Mouse (Mus musculus) urinary bladder, postnatal 4 days (tissue): ENCODE results near the gene Optc.

Experiments
- DNase-seq, 2 experiments: peaks; one replicate each; pipeline ENCODE4 v3.0.0; 2021 to 2022; ENCODE audit warnings: low spot score in 2 of 2

The Optc gene

DNA sequence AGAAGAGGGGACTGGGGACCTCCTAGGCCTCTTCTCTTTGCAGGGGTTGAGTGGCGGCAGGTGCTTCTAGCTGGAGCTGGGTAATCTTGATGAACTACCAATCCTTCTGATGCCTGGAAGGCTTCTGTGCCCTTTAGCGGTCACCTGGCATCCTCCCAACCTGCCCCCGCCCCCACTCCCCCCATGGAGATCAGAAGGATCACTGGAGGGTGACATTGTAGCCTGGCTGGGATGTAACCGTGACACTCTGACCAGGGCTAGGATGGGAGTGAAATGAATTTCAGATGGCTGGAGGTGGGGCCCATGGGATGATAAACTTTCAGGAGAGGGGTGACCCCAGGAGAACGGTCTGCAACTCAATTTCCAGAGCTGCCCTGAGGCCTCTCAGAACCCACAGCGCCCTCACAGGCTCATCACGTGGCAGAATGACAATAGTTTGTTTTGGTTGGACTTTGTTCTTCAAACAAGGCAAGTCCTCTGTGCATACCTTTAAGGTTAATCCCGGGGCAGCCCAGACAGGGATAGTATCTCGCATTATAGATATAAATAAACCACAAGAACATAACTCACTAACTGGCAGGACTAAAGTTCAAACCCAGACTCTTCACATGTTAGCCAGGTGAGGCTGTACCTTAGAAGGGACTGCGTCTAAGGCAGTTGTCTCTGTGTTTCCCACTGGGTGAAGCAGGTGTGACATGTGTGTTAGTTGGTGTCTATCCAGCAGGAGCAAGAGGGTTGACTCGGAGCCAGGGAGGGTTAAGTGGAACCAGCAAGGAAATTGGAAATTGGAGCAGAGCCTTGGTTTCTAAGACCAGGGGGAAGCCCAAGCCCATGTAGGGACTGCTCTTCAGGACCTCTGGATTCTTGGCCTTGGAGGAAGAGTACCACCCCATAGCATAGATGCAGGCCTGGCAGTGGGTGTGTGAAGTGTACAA is 25.2 kb downstream of the Optc start:
- DNase-seq = no peak

DNA sequence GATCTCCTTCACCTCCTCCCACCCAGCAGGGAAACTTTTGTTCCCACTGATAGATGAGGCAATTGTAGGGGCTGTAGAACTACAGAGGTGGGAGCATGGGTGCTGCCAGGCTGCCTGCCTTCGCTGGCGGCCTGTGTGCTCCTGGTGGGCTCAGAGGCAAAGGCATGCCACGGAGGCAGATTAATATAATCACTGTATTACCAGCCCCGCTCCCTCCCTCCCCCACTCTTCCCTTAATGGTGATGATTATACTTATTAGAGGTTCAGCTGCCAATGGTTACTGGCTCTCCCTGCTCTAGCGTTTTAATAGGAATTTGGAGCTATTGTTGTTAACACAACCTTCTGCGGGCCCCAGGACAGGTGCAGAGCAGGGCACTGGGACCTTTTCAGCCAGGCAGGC is 26.0 kb downstream of the Optc start:
- no peak for DNase-seq

GRCm38 (mm10) chr1:133878825-133879423 is 28.9 kb downstream of the Optc start:
- no peak for DNase-seq

DNA sequence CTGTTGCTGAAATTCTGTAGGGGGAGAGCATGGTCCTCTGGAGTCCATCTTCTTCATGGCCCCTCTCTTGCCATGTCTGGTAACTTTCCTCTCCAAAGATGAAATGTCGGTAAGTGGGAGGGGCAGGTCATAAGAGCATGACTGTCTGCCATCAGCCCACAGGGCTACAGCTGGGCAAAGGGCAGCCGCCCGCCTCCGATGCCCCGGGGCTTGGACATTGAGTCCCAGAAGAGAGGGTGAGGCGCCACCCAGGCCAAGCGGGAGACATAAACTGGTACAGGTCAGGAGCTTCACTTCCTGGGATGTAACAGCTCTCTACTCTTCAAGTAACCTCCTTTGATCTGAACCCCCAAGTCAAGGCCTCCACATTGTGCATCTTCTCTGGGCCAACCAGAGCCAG is 30.9 kb downstream of the Optc start:
- DNase-seq = no peak

DNA sequence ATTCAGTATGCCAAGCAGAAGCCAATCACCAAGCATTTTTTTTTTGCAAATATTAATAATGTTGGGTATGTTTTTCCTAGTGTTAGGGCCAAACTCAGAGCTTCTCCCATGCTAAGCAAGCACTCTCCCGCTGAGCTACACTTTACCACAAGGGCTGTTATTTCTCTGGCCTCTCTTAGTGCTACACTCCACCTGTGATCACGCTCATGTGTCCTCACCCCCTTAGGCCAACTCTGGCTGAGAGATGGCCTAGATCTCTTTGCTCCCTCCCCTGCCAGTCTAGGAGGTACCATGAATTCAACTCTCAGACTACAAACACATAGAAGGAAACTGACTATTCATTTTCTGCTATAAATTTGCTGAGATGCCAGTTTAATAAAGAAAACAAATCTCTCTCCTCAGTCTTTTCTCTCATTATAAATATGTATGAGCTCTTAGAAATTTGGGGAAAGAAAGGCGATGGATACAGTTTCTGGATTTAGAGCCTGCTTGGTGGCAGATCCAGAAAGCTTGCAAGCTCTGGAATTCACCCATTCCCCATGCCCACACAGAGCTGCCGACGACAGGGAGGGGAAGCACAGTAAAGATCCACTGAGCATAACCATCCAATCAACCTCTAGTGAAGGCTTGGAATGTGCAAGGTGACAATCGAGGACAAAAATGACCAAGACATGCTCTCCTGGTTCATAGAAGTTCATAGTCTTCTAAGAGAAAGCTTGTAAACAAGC is 34.5 kb downstream of the Optc start:
- DNase-seq = no peak

GRCm38 (mm10) chr1:133871241-133871640 is 36.6 kb downstream of the Optc start:
- DNase-seq = no peak

DNA sequence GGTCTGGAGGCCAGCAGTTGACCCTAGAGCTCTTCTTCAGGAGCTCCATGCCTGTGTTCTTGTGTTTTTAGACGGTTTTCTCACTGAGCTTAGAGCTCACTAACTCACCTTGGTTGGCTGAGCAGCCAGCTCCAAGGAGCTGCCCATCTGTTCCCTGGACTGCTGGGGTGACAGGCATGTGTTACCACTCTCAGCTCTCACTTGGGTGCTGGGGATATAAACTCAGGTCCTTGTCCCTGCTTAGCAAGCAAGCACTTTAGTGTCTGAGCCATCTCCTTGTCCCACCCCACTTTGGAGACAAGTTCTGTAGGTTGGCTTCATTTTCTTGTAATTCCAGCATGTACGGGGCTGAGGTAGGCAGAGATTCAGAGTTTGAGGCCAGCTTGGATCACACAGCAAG is 38.6 kb downstream of the Optc start:
- DNase-seq = no peak

- DNase-seq = no peak
Measured at GRCm38 (mm10) chr1:133863257-133863997, 44.4 kb downstream of the Optc start.

DNA sequence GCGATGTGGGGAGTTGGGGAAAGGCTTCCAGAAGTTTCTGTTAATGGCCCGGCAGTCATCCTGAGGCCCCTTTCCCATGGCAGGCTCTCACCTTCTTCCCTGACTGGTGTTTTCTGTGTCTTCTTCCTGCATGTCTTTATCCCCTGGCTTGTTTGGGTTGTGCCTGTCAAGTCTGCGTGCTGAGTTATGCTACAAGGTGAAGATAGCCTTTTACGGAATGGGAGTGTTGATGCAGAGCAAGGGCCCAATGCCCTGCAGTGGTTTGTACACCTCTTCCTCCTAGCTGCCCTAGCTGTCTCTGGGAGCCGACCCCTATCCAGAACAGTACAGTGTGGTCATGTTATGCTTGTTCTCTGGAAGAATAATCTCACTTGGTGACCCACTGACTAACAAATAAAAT is 46.8 kb downstream of the Optc start:
- DNase-seq = no peak

- DNase-seq = no peak
Measured at GRCm38 (mm10) chr1:133859821-133860711, 47.7 kb downstream of the Optc start.

- DNase-seq = no peak
Measured at GRCm38 (mm10) chr1:133859257-133859656, 48.5 kb downstream of the Optc start.

DNA sequence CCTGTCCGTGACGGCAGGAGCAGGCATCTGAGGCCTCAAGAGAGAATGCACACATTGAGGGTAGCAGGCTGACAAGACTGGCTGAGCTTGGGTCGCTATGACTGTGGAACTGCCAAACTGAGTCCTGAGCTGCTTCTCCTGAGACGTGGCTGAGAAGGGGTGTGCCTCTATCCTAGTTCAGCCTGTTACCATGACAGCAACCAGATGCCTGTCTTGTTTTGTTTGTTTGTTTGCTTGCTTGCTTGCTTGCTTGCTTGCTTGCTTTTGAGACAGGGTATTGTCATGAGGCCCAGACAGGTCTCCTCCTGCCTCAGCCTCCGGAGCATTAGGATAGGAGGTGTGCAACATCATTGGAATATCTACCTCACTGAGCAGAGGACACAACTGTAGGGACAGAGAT is 50.0 kb downstream of the Optc start:
- DNase-seq = no peak

DNA sequence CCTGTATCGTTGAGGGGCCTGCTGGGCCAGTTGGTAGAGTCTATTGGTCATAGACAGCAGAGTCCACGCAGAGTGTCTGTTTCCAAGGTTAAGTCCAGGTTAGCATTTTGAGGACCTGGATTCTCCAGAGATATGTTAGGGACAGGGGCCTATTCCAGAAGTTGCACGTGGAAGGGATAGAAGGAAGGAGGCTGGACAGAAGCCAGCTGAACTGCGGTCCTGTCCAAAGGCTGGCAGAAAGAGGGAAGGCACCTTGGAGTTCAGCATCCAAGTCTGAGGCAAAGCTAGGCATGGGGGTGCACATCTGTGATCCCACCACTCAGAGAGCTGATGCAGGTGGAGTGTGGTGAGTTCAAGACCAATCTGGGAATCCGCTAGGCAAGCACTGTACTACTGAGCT is 50.6 kb downstream of the Optc start:
- no peak for DNase-seq

- no peak for DNase-seq
Measured at GRCm38 (mm10) chr1:133856655-133857054, 51.1 kb downstream of the Optc start.

GRCm38 (mm10) chr1:133856133-133856541 is 51.7 kb downstream of the Optc start:
- DNase-seq = no peak

GRCm38 (mm10) chr1:133855274-133856017 is 52.4 kb downstream of the Optc start:
- DNase-seq = no peak

DNA sequence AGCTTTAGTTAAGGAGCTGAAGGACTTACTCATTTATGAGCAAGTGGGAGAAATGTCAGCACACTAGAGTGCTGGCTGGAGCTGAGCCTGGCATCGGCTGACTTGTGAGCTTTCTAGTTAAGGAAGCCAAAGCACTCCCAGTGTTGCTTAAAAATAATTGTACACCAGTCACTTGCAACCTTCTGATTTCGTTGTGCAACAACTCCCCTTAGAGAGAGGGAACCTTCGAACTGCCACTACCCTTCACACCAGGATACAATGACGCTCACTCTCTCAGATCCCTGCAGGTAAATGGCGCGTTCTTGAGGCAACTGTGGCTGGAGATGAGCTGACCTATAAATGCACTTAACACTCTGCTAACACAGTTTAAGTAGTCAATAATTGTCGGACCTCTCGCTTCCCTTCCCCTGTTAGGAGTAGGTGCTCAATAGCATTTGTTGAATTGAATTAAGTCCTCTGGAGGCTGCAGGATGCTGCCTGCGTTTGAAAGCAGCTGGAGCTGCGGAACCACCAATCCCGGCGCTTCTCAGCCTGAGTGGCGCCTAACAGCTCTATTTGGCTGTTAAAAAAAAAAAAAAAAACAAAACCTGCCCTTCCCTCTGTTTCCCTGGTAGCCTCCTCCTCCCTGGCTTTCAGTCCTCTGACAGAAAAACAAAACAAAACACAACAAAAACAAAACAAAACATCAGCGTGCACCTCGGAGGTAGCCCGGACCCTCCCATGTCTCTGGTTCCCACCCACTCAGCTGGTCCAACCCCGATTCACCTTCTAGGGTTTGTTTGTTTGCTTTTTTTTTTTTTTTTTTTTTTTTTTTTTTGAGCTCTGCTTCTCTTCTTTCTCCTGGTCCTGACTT is 53.2 kb downstream of the Optc start:
- DNase-seq = no peak
